Mouse (Mus musculus): Measurements from ENCODE around the gene Fads3. TPM values are rescaled to one million over a fixed set of nuclear protein-coding genes. Genes with fewer than 3 reads are reported as not detected.

Gene Fads3
- total and polyA plus RNA-seq, 3 experiments, result 2.3 to 11.2 TPM; not detected in 1

GRCm38 (mm10) chr19:10054361-10055075 is 13.1 kb downstream of the Fads3 start:
- H3K9me3 ChIP-seq (replicated peaks; ENCODE audit: insufficient read depth, low read length), result no peaks in the 10 kb centered on the region
- H3K9ac ChIP-seq (ENCODE audit: control insufficient read depth, low read depth, low read length, poor library complexity, severe bottlenecking), result no peak overlapping the region
- H3K4me1 ChIP-seq (ENCODE audit: control insufficient read depth in 1 of 2, insufficient read depth in 2 of 2, low read length in 2 of 2), result no peaks in the 10 kb centered on the region; a peak in 1 of 4 replicates
- H3K27me3 ChIP-seq (ENCODE audit: control insufficient read depth in 1 of 2, insufficient read depth in 2 of 2, low read length in 2 of 2), result no peaks in the 10 kb centered on the region
- no peaks in the 10 kb centered on the region for H3K79me2 ChIP-seq (ENCODE audit: control insufficient read depth, insufficient read depth, low read length, poor library complexity)
- no peak overlapping the region for H3K4me3 ChIP-seq (ENCODE audit: control insufficient read depth in 1 of 2, insufficient read depth in 1 of 2, low read depth in 2 of 2, low read length in 2 of 2)
- no peak for DNase-seq (ENCODE audit: low read depth, low spot score)
- H3K27ac ChIP-seq (ENCODE audit: control insufficient read depth, low read depth, low read length), result no peak overlapping the region
- no peak for TF ChIP-seq RAD21 (IDR thresholded peaks at IDR 0.05; ENCODE audit: low read depth, low read length)
- H3K36me3 ChIP-seq (ENCODE audit: control insufficient read depth in 1 of 2, insufficient read depth in 2 of 2, low read length in 2 of 2), result no peaks in the 10 kb centered on the region

- no peak overlapping the region for H3K27ac ChIP-seq (ENCODE audit: control insufficient read depth, low read depth, low read length)
- DNase-seq (ENCODE audit: low read depth, low spot score), result no peak
- no peak overlapping the region for H3K9ac ChIP-seq (ENCODE audit: control insufficient read depth, low read depth, low read length, poor library complexity, severe bottlenecking)
- peaks cover 3 to 4% of the 10 kb centered on the region in 2 experiments for H3K4me1 ChIP-seq (ENCODE audit: control insufficient read depth in 1 of 2, insufficient read depth in 2 of 2, low read length in 2 of 2)
- H3K4me3 ChIP-seq (ENCODE audit: control insufficient read depth in 1 of 2, insufficient read depth in 1 of 2, low read depth in 2 of 2, low read length in 2 of 2), result no peak overlapping the region
- no peak for TF ChIP-seq POLR2AphosphoS5 (IDR thresholded peaks at IDR 0.05; ENCODE audit: borderline replicate concordance, low read depth, low read length)
- TF ChIP-seq BHLHE40 (IDR thresholded peaks at IDR 0.05; ENCODE audit: borderline replicate concordance, low read depth, low read length), result no peak
- no peak for TF ChIP-seq SIN3A (IDR thresholded peaks at IDR 0.05; ENCODE audit: low read length)
- TF ChIP-seq MXI1 (IDR thresholded peaks at IDR 0.05; ENCODE audit: low read depth, low read length), result no peak
- no peak for TF ChIP-seq RCOR1 (IDR thresholded peaks at IDR 0.05; ENCODE audit: low read depth, low read length)
- TF ChIP-seq ZMIZ1 (IDR thresholded peaks at IDR 0.05; ENCODE audit: low read depth, low read length), result no peak
- TF ChIP-seq JUND (IDR thresholded peaks at IDR 0.05; ENCODE audit: low read depth, low read length), result no peak
- TF ChIP-seq TCF12 (IDR thresholded peaks at IDR 0.05; ENCODE audit: low read depth, low read length), result no peak
- TF ChIP-seq CHD1 (IDR thresholded peaks at IDR 0.05; ENCODE audit: low read depth, low read length), result no peak
- no peak for TF ChIP-seq USF2 (IDR thresholded peaks at IDR 0.05; ENCODE audit: borderline replicate concordance in 1 of 2, insufficient read depth in 1 of 2, low read depth in 1 of 2, low read length in 2 of 2)
- no peak for TF ChIP-seq E2F4 (IDR thresholded peaks at IDR 0.05; ENCODE audit: borderline replicate concordance, low read depth, low read length)
- no peak for TF ChIP-seq MYB (IDR thresholded peaks at IDR 0.05; ENCODE audit: low read depth, low read length)
- TF ChIP-seq ZC3H11A (IDR thresholded peaks at IDR 0.05; ENCODE audit: low read depth, low read length), result no peak
- TF ChIP-seq POLR2A (IDR thresholded peaks at IDR 0.05; ENCODE audit: control insufficient read depth in 1 of 2, insufficient read depth in 1 of 2, low read depth in 1 of 2, low read length in 2 of 2, poor library complexity in 1 of 2), result no peak
- TF ChIP-seq MAZ (IDR thresholded peaks at IDR 0.05; ENCODE audit: low read depth, low read length), result no peak
- H3K27me3 ChIP-seq (ENCODE audit: control insufficient read depth in 1 of 2, insufficient read depth in 2 of 2, low read length in 2 of 2), result no peaks in the 10 kb centered on the region
- H3K9me3 ChIP-seq (replicated peaks; ENCODE audit: insufficient read depth, low read length), result no peaks in the 10 kb centered on the region
- no peaks in the 10 kb centered on the region for H3K79me2 ChIP-seq (ENCODE audit: control insufficient read depth, insufficient read depth, low read length, poor library complexity)
- H3K36me3 ChIP-seq (ENCODE audit: control insufficient read depth in 1 of 2, insufficient read depth in 2 of 2, low read length in 2 of 2), result peaks cover 0 to 3% of the 10 kb centered on the region in 2 experiments; a peak in 1 of 4 replicates
These were observed 13.9 kb downstream of the Fads3 start for GRCm38 (mm10) chr19:10055261-10055660.

All from MEL (cell line).